Mouse (Mus musculus): ENCODE measurements around the gene Rab33a. TPM values are rescaled to one million over a fixed set of nuclear protein-coding genes. Genes with fewer than 3 reads are reported as not detected.
A peak's percentile ranks its signal among the peaks of the same experiment; 100 is the strongest.

Gene Rab33a
- total RNA-seq (2022), result 10 to 100 TPM; 30.2 to 39.6 (median 33.8) TPM

GRCm38 (mm10) chrX:48518808-48519548, at the start of gene Rab33a:
Rab33a (plus strand) TSS chrX:48519285.
- peak in 1 of 2 experiments; percentile 56 for DNase-seq (ENCODE audit: low spot score in 2 of 2)

DNA sequence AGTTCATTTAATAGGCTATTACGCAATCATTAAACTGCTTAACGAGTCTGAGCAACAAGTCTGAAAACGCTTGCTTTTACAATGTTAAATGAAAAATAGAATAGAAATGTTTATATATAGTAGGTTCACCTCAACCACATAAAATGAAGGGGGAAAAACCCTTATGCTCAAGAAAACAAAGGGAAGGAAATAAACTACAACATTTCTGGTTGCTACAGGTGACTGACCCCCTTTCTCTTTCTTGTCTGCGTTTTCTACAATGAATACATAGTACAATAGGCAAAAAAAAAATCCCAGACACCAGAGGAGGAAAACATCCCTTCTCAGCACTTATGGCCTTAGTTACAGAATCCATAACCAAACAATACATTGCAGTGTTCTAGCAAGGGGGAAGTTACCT, 38.0 kb upstream of the Rab33a start:
- DNase-seq (ENCODE audit: low spot score in 2 of 2), result no peak

DNA sequence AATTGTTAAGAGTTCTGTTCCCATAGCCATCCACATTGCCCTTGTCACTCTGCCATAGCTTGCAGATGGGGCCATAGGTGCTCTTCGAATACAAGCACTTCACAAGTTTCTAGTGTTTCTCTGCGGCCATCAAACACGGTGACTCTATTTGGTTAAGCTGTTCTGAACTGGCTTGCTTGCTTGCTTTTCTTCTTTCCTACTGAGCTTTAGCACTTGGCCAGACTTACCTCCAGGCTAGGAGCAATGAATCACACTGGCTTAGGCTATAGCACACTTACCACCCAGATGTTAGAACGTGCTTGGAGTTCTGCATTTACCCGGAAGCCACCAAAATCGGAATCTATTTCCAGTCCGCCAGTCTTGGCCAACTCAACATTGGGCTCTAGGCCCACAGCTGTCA, 37.4 kb upstream of the Rab33a start:
- DNase-seq (ENCODE audit: low spot score in 2 of 2), result no peak

GRCm38 (mm10) chrX:48493763-48494162, 25.3 kb upstream of the Rab33a start:
- no peak for DNase-seq (ENCODE audit: low spot score in 2 of 2)

DNA sequence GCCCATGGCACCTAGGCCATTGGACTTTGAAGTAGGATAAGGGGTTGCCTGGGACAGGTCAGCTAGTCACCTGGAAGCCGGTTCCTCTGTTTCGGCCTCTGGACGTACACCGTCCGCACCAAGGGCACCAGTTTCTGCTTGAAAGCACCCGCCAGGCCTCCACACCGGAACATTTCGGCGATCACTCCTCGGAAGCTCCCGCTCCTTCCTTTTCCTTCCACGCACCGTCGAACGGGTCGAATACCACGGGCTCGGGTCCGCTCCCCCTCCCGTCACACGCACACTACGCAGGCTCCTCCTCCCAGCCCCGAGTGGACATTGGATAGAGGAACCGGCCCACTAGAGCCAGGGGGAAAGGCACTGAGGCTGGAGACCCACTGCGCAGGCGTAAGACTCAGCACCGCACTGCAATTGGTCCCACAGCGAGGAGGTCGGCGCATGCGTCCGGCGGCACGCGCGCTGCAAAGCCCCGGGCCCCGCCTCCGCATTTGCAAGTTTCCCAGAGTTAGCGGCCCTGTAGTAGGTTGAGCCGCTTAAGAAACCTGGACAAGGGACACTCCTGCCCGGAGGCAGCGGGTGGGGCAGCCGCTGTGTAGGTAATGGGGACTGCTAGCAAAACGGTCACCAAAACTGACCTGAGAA, 5.8 kb upstream of the Rab33a start, which contains the start of gene Aifm1:
Gene Aifm1 (minus strand): TSS at position 398 of the 642 bp plus-strand sequence.
- DNase-seq (ENCODE audit: low spot score in 2 of 2), result peak; percentile 51 to 91

- no peak for DNase-seq (ENCODE audit: low spot score in 2 of 2)
These were observed 5.3 kb upstream of the Rab33a start for GRCm38 (mm10) chrX:48513824-48514223.

GRCm38 (mm10) chrX:48518211-48518807, 776 bp upstream of the Rab33a start:
- peak in 1 of 2 experiments; percentile 58 for DNase-seq (ENCODE audit: low spot score in 2 of 2)

- DNase-seq (ENCODE audit: low spot score in 2 of 2), result no peak
These were observed 532 bp downstream of the Rab33a start for GRCm38 (mm10) chrX:48519549-48520085.

DNA sequence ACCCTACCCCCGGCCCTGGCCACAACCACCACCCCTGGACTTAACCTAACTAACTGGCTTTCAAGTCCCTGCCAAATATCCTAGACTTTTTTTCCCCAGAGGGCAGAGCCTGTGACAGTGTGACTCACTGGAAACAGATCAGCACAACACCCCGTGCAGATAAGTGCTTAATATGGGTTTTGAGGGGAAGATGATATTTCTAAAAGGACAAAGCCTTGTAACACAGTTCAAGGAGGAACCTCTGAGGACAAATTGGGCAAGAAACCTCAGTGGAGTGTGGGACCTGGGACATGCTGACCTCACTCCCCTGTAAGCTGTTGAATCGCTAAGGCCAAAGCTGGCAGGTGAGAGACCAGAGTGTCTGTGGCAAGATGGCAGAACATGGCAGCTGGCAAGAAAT, 2.6 kb downstream of the Rab33a start:
- no peak for DNase-seq (ENCODE audit: low spot score in 2 of 2)

DNA sequence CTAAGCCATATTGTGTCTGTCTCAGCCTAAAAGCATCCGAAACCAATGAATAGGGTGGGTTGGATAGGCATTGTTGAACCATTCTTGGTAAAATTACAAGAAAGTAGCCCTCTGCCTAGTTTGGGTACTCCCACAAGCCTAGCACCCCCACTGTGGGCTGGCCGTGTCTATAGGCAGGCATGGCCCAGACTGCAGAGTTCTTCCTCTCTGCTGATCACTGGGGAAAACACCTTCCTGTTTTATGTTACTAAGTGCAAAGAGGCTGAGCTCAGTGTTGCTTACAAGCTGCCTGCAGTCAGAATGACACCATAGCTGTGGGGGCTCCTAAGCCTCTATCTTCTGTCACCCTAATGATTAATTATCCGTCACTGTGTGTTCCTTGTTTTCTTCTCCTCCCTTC, 4.4 kb downstream of the Rab33a start:
- no peak for DNase-seq (ENCODE audit: low spot score in 2 of 2)

DNA sequence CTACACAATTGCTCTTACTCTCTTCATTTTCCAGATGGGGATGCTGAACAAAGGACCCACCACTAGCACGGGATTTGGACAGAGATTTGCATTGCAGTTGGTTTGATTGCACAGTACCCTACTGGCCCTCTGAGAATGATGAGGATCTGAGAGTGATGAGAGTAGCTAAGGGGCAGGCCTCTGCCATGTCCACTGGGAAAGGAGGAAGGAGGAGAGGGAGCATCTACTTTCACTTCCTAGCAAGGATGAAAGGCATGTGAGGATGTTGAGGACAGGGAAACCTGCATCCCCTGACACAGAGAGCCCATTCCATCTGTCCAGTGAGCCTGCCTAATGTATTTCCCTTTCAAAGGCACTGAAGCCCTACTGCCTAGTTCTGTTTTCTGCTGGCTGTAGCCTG, 6.2 kb downstream of the Rab33a start:
- no peak for DNase-seq (ENCODE audit: low spot score in 2 of 2)

- DNase-seq (ENCODE audit: low spot score in 2 of 2), result peak in 1 of 2 experiments; percentile 61
These were observed 6.8 kb downstream of the Rab33a start for GRCm38 (mm10) chrX:48525866-48526265.

- no peak for DNase-seq (ENCODE audit: low spot score in 2 of 2)
These were observed 7.3 kb downstream of the Rab33a start for GRCm38 (mm10) chrX:48526435-48526834.

DNA sequence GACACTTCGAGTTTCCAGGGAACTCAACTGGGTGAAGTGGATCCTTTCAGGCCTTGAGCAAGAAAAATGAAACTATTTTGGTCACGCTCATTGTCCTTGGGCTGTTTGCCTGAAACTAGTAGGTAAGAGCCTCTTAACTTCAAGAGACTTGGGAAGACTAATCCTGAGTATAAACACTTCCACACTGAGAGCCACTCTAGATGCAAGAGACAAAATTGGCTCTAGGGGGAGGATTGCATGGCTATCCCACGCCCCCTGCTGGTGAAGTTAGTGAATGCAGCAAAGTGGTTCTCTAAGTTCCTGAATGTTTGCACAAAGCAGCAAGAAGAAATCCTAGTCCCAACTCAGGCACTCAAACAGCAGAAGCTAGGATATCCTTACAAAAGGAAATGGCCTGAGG, 13.1 kb downstream of the Rab33a start:
- peak; percentile 47 to 54 for DNase-seq (ENCODE audit: low spot score in 2 of 2)

Other genes starting within 250 kb of the Rab33a start
- 10 to 100 TPM; 19.9 to 24.8 (median 22.8) TPM for gene Bcorl1, start 177.9 kb upstream of the Rab33a start, total RNA-seq (2022)
- gene Elf4, start 56.2 kb upstream of the Rab33a start, total RNA-seq (2022), result 1 to 10 TPM; 1.0 to 2.8 (median 1.7) TPM
- 10 to 100 TPM; 23.6 to 26.2 (median 24.7) TPM for gene Aifm1, start 5.7 kb upstream of the Rab33a start, total RNA-seq (2022)
- gene Zfp280c, start 75.2 kb downstream of the Rab33a start, total RNA-seq (2022), result 10 to 100 TPM; 21.1 to 24.8 (median 23.1) TPM
- gene Slc25a14, start 104.1 kb downstream of the Rab33a start, total RNA-seq (2022), result 10 to 100 TPM; 57.8 to 72.4 (median 66.7) TPM
- not detected for gene Gpr119, start 155.2 kb downstream of the Rab33a start, total RNA-seq (2022)
- 1 to 10 TPM; 4.5 to 5.7 (median 5.1) TPM for gene Rbmx2, start 175.7 kb downstream of the Rab33a start, total RNA-seq (2022)